14 mouse cellular contexts compared by ENCODE assay signal in the genomic region with DNA sequence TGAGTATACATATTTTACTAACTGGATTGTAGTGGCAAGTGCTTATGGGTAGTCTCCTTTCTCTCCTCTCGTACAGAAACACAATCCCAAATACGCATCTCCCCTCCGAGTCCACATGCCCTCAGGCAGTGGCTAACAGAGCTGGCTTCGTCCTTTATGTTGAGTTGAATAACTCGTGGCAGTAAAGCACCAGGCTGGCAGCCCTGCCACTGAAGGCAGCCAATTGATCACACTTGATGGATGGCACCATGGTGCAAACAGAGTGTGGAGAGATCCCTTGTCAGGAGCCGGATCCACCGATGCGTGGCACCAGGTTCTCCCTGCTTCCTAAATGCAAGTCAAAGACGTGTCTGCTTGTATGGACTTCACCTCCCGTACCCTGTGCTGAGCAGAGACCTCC.
DNase-seq lines count a peak whose midpoint lies in the region; ATAC-seq and TF ChIP-seq lines count a peak whose summit lies in the region.
"Had no signal": no experiment of that assay in that cellular context is flagged by ENCODE, and none has a peak within 500 bp of the region (broad histone marks: within the 10 kb centered on the region; RNA-seq: fewer than 3 reads in every experiment).

No protein-coding gene starts in this region.

- TF ChIP-seq CTCF in hindbrain, postnatal 0 days (IDR thresholded peaks at IDR 0.05; ENCODE audit: low read depth) = no peak
- no peak for TF ChIP-seq CTCF in intestine, postnatal 0 days (IDR thresholded peaks at IDR 0.05; ENCODE audit: low read depth)

- no peaks in the 10 kb centered on the region for H3K9me3 ChIP-seq in hindbrain, postnatal 0 days (ENCODE audit: low read length)
- H3K9me3 ChIP-seq in intestine, postnatal 0 days (ENCODE audit: control insufficient read depth) = no peaks in the 10 kb centered on the region
- H3K9me3 ChIP-seq: lung, embryonic 15.5 days; midbrain, embryonic 10.5 days had no signal

- no peaks in the 10 kb centered on the region for H3K27me3 ChIP-seq in hindbrain, postnatal 0 days (ENCODE audit: insufficient read depth, low read length)
- no peaks in the 10 kb centered on the region for H3K27me3 ChIP-seq in intestine, postnatal 0 days (replicated peaks; ENCODE audit: control insufficient read depth, insufficient read depth, low read length)
- H3K27me3 ChIP-seq: lung, embryonic 15.5 days had no signal

- 41% methylated on average over 10 of the region's 10 CpGs for WGBS in hindbrain, postnatal 0 days
- 83% methylated on average over 10 of the region's 10 CpGs for WGBS in intestine, postnatal 0 days

- no peaks in the 10 kb centered on the region for H3K4me1 ChIP-seq in hindbrain, postnatal 0 days (ENCODE audit: insufficient read depth, low read length)
- no peaks in the 10 kb centered on the region for H3K4me1 ChIP-seq in intestine, postnatal 0 days (replicated peaks; ENCODE audit: control insufficient read depth, insufficient read depth, low read length)
- H3K4me1 ChIP-seq: lung, embryonic 15.5 days had no signal

- H3K9ac ChIP-seq in hindbrain, postnatal 0 days (replicated peaks; ENCODE audit: low read length) = no peak overlapping the region
- H3K9ac ChIP-seq in intestine, postnatal 0 days (ENCODE audit: low read depth, low read length) = no peak overlapping the region
- H3K9ac ChIP-seq: lung, embryonic 15.5 days had no signal

- no peak overlapping the region for H3K4me3 ChIP-seq in hindbrain, postnatal 0 days (ENCODE audit: low read length)
- H3K4me3 ChIP-seq in intestine, postnatal 0 days (ENCODE audit: low read depth, low read length) = no peak overlapping the region
- H3K4me3 ChIP-seq: lung, embryonic 15.5 days; midbrain, embryonic 10.5 days had no signal

- no peaks in the 10 kb centered on the region for H3K36me3 ChIP-seq in hindbrain, postnatal 0 days (ENCODE audit: insufficient read depth, low read length)
- no peaks in the 10 kb centered on the region for H3K36me3 ChIP-seq in intestine, postnatal 0 days (ENCODE audit: control insufficient read depth, insufficient read depth)
- H3K36me3 ChIP-seq: G1E; lung, embryonic 15.5 days; midbrain, embryonic 10.5 days had no signal

- no peak overlapping the region for H3K27ac ChIP-seq in hindbrain, postnatal 0 days
- no peak overlapping the region for H3K27ac ChIP-seq in intestine, postnatal 0 days (ENCODE audit: low read depth, low read length)
- H3K27ac ChIP-seq: lung, embryonic 15.5 days; midbrain, embryonic 10.5 days had no signal

- no peak for ATAC-seq in hindbrain, postnatal 0 days
- ATAC-seq in intestine, postnatal 0 days = no peak

- peak; percentile 19 to 25 for DNase-seq in layer of hippocampus, postnatal 10 days (ENCODE audit: low spot score in 2 of 2)
- DNase-seq in layer of hippocampus, adult 9-11 months = no peak
- peak; percentile 7 for DNase-seq in cerebellum, adult 11-12 months
- DNase-seq in cerebellum, adult 9-11 months = peak; percentile 14
- DNase-seq in hindbrain, postnatal 0 days (ENCODE audit: low spot score) = peak; percentile 48
- no peak for DNase-seq in urinary bladder, adult 2 months (ENCODE audit: low spot score)
- DNase-seq: adrenal gland, postnatal 10 days; kidney, postnatal 10 days; right cerebral cortex, adult 18-20 months had no signal

- peak overlapping the region; percentile 16; the same call in 1 of the 2 replicates for H3K4me2 ChIP-seq in hindbrain, postnatal 0 days (ENCODE audit: low read depth, low read length)
- H3K4me2 ChIP-seq in intestine, postnatal 0 days (replicated peaks; ENCODE audit: low read depth) = no peak overlapping the region
- H3K4me2 ChIP-seq: liver, embryonic 11.5 days; lung, embryonic 15.5 days had no signal

Comparison
In these comparisons a context has a peak if more than half of its experiments do, and no peak if none do; other contexts are left out.
1. DNase-seq: peak in layer of hippocampus, postnatal 10 days (2 of 2), cerebellum, adult 11-12 months (single experiment), cerebellum, adult 9-11 months (single experiment) and hindbrain, postnatal 0 days (single experiment); none in layer of hippocampus, adult 9-11 months (single experiment) and urinary bladder, adult 2 months (single experiment).